Mouse (Mus musculus) embryonic fibroblast, embryonic 13.5 days (primary cell): Measurements from ENCODE around the gene Phactr2.

ENCODE experiments used
- CTCF ChIP-seq: IDR thresholded peaks from 2 replicates; pipeline ENCODE4 v1.5.1; 2011; ENCODE audit warnings: mild to moderate bottlenecking, control low read depth, low read length, moderate library complexity, borderline replicate concordance; ENCODE audit not compliant: insufficient read depth
- POLR2A ChIP-seq: IDR thresholded peaks from 2 replicates; pipeline ENCODE4 v1.6.1; 2011; ENCODE audit warnings: low read depth, mild to moderate bottlenecking, control low read depth, low read length, moderate library complexity

DNA sequence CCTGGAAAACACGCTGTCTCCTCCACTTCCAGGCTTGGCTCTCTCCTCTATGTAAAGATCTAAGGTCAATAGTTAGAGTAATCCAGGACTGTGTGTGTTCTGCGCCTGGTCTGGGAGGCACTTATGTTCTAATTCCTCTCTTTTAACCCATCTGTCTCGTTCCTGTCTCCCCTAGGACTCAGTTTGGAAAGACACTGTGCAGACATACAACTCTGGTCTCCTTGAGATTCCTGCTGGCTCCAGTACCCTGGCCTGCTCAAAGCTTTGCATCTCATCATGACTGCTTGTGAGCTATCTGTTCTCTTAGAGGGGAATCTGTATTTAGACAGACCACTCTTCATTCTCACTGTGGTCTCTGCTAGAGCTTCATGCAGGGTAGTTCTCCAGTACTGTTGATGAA lies 215.0 kb downstream of the Phactr2 start:
- TF ChIP-seq POLR2A (no peak), CTCF (no peak)
